Mouse (Mus musculus): ENCODE data around the gene Thsd7b.

DNA sequence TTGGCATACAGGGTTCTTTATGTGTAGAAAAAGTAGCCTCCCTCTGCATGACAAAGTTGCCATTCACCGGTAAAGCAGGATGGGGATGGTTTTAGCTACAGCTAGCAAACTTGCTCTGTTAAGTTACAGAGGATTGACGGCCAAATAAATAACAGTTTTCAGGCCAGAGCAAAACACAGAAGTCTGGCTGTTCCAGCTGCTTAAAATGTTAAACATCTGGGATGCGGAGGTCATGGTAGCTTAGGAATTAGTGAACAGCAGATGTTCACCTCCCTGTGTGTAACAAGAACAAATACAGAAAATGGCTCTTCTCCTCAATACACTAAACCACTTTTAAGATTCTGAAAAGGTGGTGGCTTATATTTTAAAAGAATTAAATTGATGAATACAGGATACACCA is 944.3 kb downstream of the Thsd7b start:
- TF ChIP-seq CTCF (IDR thresholded peaks at IDR 0.05; ENCODE audit: control insufficient read depth, insufficient read depth, insufficient read length) (no peak), USF1 (IDR thresholded peaks at IDR 0.05; ENCODE audit: low read depth) (no peak)

Measured in C2C12 (cell line).